In the genomic region with DNA sequence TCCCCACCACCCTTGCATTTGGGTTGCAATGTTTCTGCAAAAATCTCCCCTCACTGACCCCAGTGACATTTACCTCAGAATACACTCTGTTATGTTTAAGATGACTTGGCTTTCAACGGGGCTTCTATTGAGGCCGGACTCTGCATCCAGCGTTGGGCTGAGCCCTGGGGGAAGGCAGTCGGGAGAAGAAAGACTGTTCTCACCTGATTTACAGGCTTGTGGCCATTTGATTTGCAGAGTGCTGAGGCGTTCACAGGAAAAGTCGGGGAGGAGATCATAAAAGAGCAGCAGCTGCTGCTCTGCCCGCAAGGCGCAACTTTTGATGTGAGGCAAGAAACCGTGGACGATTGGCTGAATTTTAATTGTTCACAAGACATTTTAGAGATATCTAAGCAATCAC, we compare ENCODE assay signal across 23 mouse cellular contexts. TPM values are rescaled to one million over a fixed set of nuclear protein-coding genes. Genes with fewer than 3 reads are reported as not detected.
A peak's percentile ranks its signal among the peaks of the same experiment; 100 is the strongest.
DNase-seq lines count a peak whose midpoint lies in the region; ATAC-seq and TF ChIP-seq lines count a peak whose summit lies in the region.
"Had no signal": no experiment of that assay in that cellular context is flagged by ENCODE, and none has a peak within 500 bp of the region (broad histone marks: within the 10 kb centered on the region; RNA-seq: fewer than 3 reads in every experiment).

No protein-coding gene starts in this region.

- 7% methylated on average over 10 of the region's 10 CpGs for WGBS in kidney, embryonic 15.5 days
- 31% methylated on average over 10 of the region's 10 CpGs for WGBS in hindbrain, postnatal 0 days
- 3% methylated on average over 10 of the region's 10 CpGs for WGBS in neural tube, embryonic 13.5 days
- 52% methylated on average over 10 of the region's 10 CpGs for WGBS in forebrain, embryonic 16.5 days

- no peak for TF ChIP-seq CTCF in hindbrain, postnatal 0 days (IDR thresholded peaks at IDR 0.05; ENCODE audit: low read depth)

- H3K36me3 ChIP-seq in kidney, embryonic 15.5 days, result no peaks in the 10 kb centered on the region
- H3K36me3 ChIP-seq in hindbrain, postnatal 0 days (ENCODE audit: insufficient read depth, low read length), result no peaks in the 10 kb centered on the region
- H3K36me3 ChIP-seq in neural tube, embryonic 13.5 days, result no peaks in the 10 kb centered on the region
- no peaks in the 10 kb centered on the region for H3K36me3 ChIP-seq in forebrain, embryonic 16.5 days (ENCODE audit: control insufficient read depth, insufficient read depth)
- H3K36me3 ChIP-seq: embryonic facial prominence, embryonic 12.5 days; forebrain, embryonic 15.5 days; G1E; liver, embryonic 15.5 days had no signal

- no peaks in the 10 kb centered on the region for H3K9me3 ChIP-seq in kidney, embryonic 15.5 days (replicated peaks)
- H3K9me3 ChIP-seq in hindbrain, postnatal 0 days (ENCODE audit: low read length), result no peaks in the 10 kb centered on the region
- H3K9me3 ChIP-seq in neural tube, embryonic 13.5 days, result no peaks in the 10 kb centered on the region
- H3K9me3 ChIP-seq in forebrain, embryonic 16.5 days (ENCODE audit: control insufficient read depth, low read length), result no peaks in the 10 kb centered on the region
- H3K9me3 ChIP-seq: embryonic facial prominence, embryonic 12.5 days; forebrain, embryonic 15.5 days; liver, embryonic 15.5 days had no signal

- peaks cover 15% of the 10 kb centered on the region for H3K4me1 ChIP-seq in kidney, embryonic 15.5 days
- 0 out of 2 replicates have a peak, but pooled peaks cover 4% of the 10 kb centered on the region for H3K4me1 ChIP-seq in hindbrain, postnatal 0 days (ENCODE audit: insufficient read depth, low read length)
- H3K4me1 ChIP-seq in neural tube, embryonic 13.5 days (replicated peaks), result peaks cover 16% of the 10 kb centered on the region
- H3K4me1 ChIP-seq in forebrain, embryonic 16.5 days (replicated peaks; ENCODE audit: control insufficient read depth, insufficient read depth, low read length), result no peaks in the 10 kb centered on the region
- H3K4me1 ChIP-seq: embryonic facial prominence, embryonic 12.5 days; forebrain, embryonic 15.5 days; liver, embryonic 15.5 days had no signal

- no peak overlapping the region for H3K9ac ChIP-seq in kidney, embryonic 15.5 days
- H3K9ac ChIP-seq in hindbrain, postnatal 0 days (replicated peaks; ENCODE audit: low read length), result no peak overlapping the region
- no peak overlapping the region for H3K9ac ChIP-seq in neural tube, embryonic 13.5 days
- H3K9ac ChIP-seq in forebrain, embryonic 16.5 days (replicated peaks; ENCODE audit: low read depth, low read length), result no peak overlapping the region
- H3K9ac ChIP-seq: embryonic facial prominence, embryonic 12.5 days; forebrain, embryonic 15.5 days; liver, embryonic 15.5 days had no signal

- ATAC-seq in kidney, embryonic 15.5 days (replicated peaks; ENCODE audit: low FRiP score), result 0 out of 2 replicates have a peak, but pooled peaks have one; percentile 25
- no peak for ATAC-seq in hindbrain, postnatal 0 days
- peak; percentile 50; the same call in 1 of the 2 replicates for ATAC-seq in neural tube, embryonic 13.5 days (ENCODE audit: low read depth)
- no peak for ATAC-seq in frontal cortex, adult (ENCODE audit: low TSS enrichment)
- no peak for ATAC-seq in forebrain, embryonic 16.5 days
- ATAC-seq: CD4-positive, CD25-positive, alpha-beta regulatory T cell, adult 4 months; forebrain, embryonic 15.5 days had no signal

- no peak overlapping the region for H3K4me2 ChIP-seq in kidney, embryonic 15.5 days
- H3K4me2 ChIP-seq in hindbrain, postnatal 0 days (ENCODE audit: low read depth, low read length), result 0 out of 2 replicates have a peak overlapping the region, but pooled peaks have one; percentile 0
- H3K4me2 ChIP-seq in neural tube, embryonic 13.5 days, result peak overlapping the region; percentile 7; the same call in 1 of the 2 replicates
- no peak overlapping the region for H3K4me2 ChIP-seq in forebrain, embryonic 16.5 days (ENCODE audit: low read length)
- H3K4me2 ChIP-seq: embryonic facial prominence, embryonic 12.5 days; forebrain, embryonic 15.5 days; liver, embryonic 15.5 days had no signal

- DNase-seq in kidney, postnatal 25 days, result no peak
- peak; percentile 6 for DNase-seq in retina, postnatal 1 day
- DNase-seq in retina, embryonic 14.5 days (ENCODE audit: low spot score), result no peak
- DNase-seq in hindbrain, postnatal 0 days (ENCODE audit: low spot score), result peak; percentile 22
- DNase-seq: cerebellum, postnatal 25 days; gastrocnemius, adult 2 months; heart, adult 18-20 months; kidney, postnatal 10 days; lung, postnatal 10 days had no signal

- H3K27ac ChIP-seq in kidney, embryonic 15.5 days, result no peak overlapping the region
- H3K27ac ChIP-seq in hindbrain, postnatal 0 days, result no peak overlapping the region
- peak overlapping the region; percentile 54 for H3K27ac ChIP-seq in neural tube, embryonic 13.5 days (replicated peaks)
- no peak overlapping the region for H3K27ac ChIP-seq in forebrain, embryonic 16.5 days (ENCODE audit: low read length)
- H3K27ac ChIP-seq: embryonic facial prominence, embryonic 12.5 days; forebrain, embryonic 15.5 days; gastrocnemius, adult 2 months; liver, embryonic 15.5 days had no signal

- no peak overlapping the region for H3K4me3 ChIP-seq in kidney, embryonic 15.5 days (replicated peaks)
- no peak overlapping the region for H3K4me3 ChIP-seq in hindbrain, postnatal 0 days (ENCODE audit: low read length)
- no peak overlapping the region for H3K4me3 ChIP-seq in neural tube, embryonic 13.5 days
- no peak overlapping the region for H3K4me3 ChIP-seq in forebrain, embryonic 16.5 days (replicated peaks; ENCODE audit: low read length)
- H3K4me3 ChIP-seq: embryonic facial prominence, embryonic 12.5 days; forebrain, embryonic 15.5 days; gastrocnemius, adult 2 months; liver, embryonic 15.5 days had no signal

- no peaks in the 10 kb centered on the region for H3K27me3 ChIP-seq in kidney, embryonic 15.5 days
- H3K27me3 ChIP-seq in hindbrain, postnatal 0 days (ENCODE audit: insufficient read depth, low read length), result no peaks in the 10 kb centered on the region
- H3K27me3 ChIP-seq in neural tube, embryonic 13.5 days, result no peaks in the 10 kb centered on the region
- no peaks in the 10 kb centered on the region for H3K27me3 ChIP-seq in forebrain, embryonic 16.5 days (replicated peaks; ENCODE audit: control insufficient read depth, insufficient read depth, low read length)
- H3K27me3 ChIP-seq: embryonic facial prominence, embryonic 12.5 days; forebrain, embryonic 15.5 days; liver, embryonic 15.5 days had no signal

RNA-seq across cellular contexts. Expression of a gene that starts 25.7 kb away (rescaled TPM):
- 0.63 and 0.71 TPM in 2 replicates for polyA plus RNA-seq in kidney, embryonic 15.5 days (2015; fragmentation: Nextera tagmentation; extraction: Ambion mirVana)
- 1.1 TPM in 1 of 2 replicates, not detected in the other for total RNA-seq in hindbrain, postnatal 0 days (2014; rRNA removed)
- 0.18 and 0.31 TPM in 2 replicates for polyA plus RNA-seq in hindbrain, postnatal 0 days (2015; fragmentation: Nextera tagmentation; extraction: Ambion mirVana)
- polyA plus RNA-seq in neural tube, embryonic 13.5 days (2015; fragmentation: Nextera tagmentation; extraction: Ambion mirVana), result 0.33 and 0.61 TPM in 2 replicates
- 0.32 TPM in 1 of 2 replicates, not detected in the other for polyA plus RNA-seq in forebrain, embryonic 16.5 days (2015; fragmentation: Nextera tagmentation; extraction: Ambion mirVana)
- total RNA-seq: G1E; gastrocnemius, adult 2 months; left cerebral cortex, adult 18-20 months; left cerebral cortex, postnatal 4 days; megakaryocyte-erythroid progenitor cell, adult 5-6 weeks had no signal
- polyA plus RNA-seq: CD4-positive, CD25-positive, alpha-beta regulatory T cell, adult 4 months; G1E had no signal

RNA-seq across cellular contexts. Expression of a gene that starts 30.3 kb away (rescaled TPM):
- 0.16 and 0.17 TPM in 2 replicates for polyA plus RNA-seq in kidney, embryonic 15.5 days (2015; fragmentation: Nextera tagmentation; extraction: Ambion mirVana)
- total RNA-seq in hindbrain, postnatal 0 days (2014; rRNA removed), result 0.10 TPM in 1 of 2 replicates, not detected in the other
- not detected in 2 replicates for polyA plus RNA-seq in hindbrain, postnatal 0 days (2015; fragmentation: Nextera tagmentation; extraction: Ambion mirVana)
- 0.20 TPM in 1 of 2 replicates, not detected in the other for polyA plus RNA-seq in neural tube, embryonic 13.5 days (2015; fragmentation: Nextera tagmentation; extraction: Ambion mirVana)
- polyA plus RNA-seq in forebrain, embryonic 16.5 days (2015; fragmentation: Nextera tagmentation; extraction: Ambion mirVana), result not detected in 2 replicates
- total RNA-seq: G1E; heart, adult 18-20 months; hematopoietic stem cell, adult 5-6 weeks; left cerebral cortex, adult 18-20 months; left cerebral cortex, postnatal 4 days; megakaryocyte-erythroid progenitor cell, adult 5-6 weeks had no signal
- polyA plus RNA-seq: CD4-positive, CD25-positive, alpha-beta regulatory T cell, adult 4 months; embryonic facial prominence, embryonic 12.5 days; forebrain, embryonic 15.5 days; G1E; heart, embryonic 14.5 days; liver, embryonic 15.5 days had no signal

Comparison
In these comparisons a context has a peak if more than half of its experiments do, and no peak if none do; other contexts are left out.
1. DNase-seq: peak in retina, postnatal 1 day (single experiment) and hindbrain, postnatal 0 days (single experiment); none in kidney, postnatal 25 days (0 of 2) and retina, embryonic 14.5 days (single experiment).
2. ATAC-seq: peak in kidney, embryonic 15.5 days (single experiment) and neural tube, embryonic 13.5 days (single experiment); none in hindbrain, postnatal 0 days (single experiment), frontal cortex, adult (single experiment) and forebrain, embryonic 16.5 days (single experiment).
3. H3K4me2 ChIP-seq: peak in hindbrain, postnatal 0 days (single experiment) and neural tube, embryonic 13.5 days (single experiment); none in kidney, embryonic 15.5 days (single experiment) and forebrain, embryonic 16.5 days (single experiment).